Mouse (Mus musculus): ENCODE measurements around the gene Tcf3. TPM values are rescaled to one million over a fixed set of nuclear protein-coding genes. Genes with fewer than 3 reads are reported as not detected.

The Tcf3 gene
- polyA plus RNA-seq, 1 experiment from 2014 or later = 54.0 TPM

DNA sequence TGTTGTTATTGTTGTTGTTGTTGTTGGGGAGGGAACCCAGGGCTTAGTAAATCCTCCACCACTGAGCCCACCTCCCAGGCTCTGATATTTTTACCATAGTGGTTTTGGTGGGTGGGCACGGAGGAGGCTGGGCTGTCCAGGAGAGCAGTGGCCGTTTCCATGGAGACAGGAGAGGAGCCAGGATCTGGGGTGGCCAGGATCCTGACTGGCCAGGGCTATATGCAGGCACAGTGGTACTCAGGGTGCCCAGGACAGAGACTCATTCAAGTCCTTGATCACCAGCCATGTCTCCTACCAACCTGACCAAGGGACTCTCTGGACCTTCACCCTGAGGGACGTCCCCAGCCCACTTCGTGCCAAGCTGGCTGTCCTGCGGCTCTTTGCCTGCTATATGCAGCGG is 69.7 kb downstream of the Tcf3 start:
- Histone ChIP-seq H3K4me3 (ENCODE audit: control insufficient read depth in 1 of 2, insufficient read depth in 1 of 2, low read depth in 1 of 2, low read length in 2 of 2) (no peak overlapping the region), H3K4me2 (ENCODE audit: low read length) (no peak overlapping the region), H3K27ac (replicated peaks in 1 of 2; ENCODE audit: control insufficient read depth in 1 of 2, insufficient read depth in 1 of 2, low read depth in 2 of 2, low read length in 2 of 2) (no peak overlapping the region), H3K9me3 (ENCODE audit: control insufficient read depth, low read length) (no peaks in the 10 kb centered on the region), H3K27me3 (ENCODE audit: control insufficient read depth, insufficient read depth, low read length) (peaks cover 49% of the 10 kb centered on the region), H3K4me1 (ENCODE audit: control insufficient read depth in 2 of 2, insufficient read depth in 2 of 2, low read length in 2 of 2) (no peaks in the 10 kb centered on the region), H3K9ac (ENCODE audit: low read length) (no peak overlapping the region), H3K36me3 (ENCODE audit: control insufficient read depth, insufficient read depth, low read length) (no peaks in the 10 kb centered on the region)
- ATAC-seq (ENCODE audit: insufficient number of reproducible peaks, insufficient read depth, low FRiP score, low read depth) = no peak
- 50% methylated on average over 6 of the region's 6 CpGs for WGBS

Small RNAs within 50 kb of the gene (microRNA-seq; reads per million reads assigned to microRNA genes)
- not detected for gene Gm22721

Other genes starting within 250 kb of the Tcf3 start
- 28.5 and 29.3 TPM in 2 replicates for gene Mum1, start 207.2 kb downstream of the Tcf3 start, polyA plus RNA-seq (2014; fragmentation: Nextera tagmentation; extraction: Ambion mirVana)
- gene Ndufs7, start 184.5 kb downstream of the Tcf3 start, polyA plus RNA-seq (2014; fragmentation: Nextera tagmentation; extraction: Ambion mirVana) = 721 and 734 TPM in 2 replicates
- gene Gamt, start 172.6 kb downstream of the Tcf3 start, polyA plus RNA-seq (2014; fragmentation: Nextera tagmentation; extraction: Ambion mirVana) = 60.3 and 61.5 TPM in 2 replicates
- gene Dazap1, start 172.2 kb downstream of the Tcf3 start, polyA plus RNA-seq (2014; fragmentation: Nextera tagmentation; extraction: Ambion mirVana) = 25.0 and 27.5 TPM in 2 replicates
- gene Rps15, start 141.2 kb downstream of the Tcf3 start, polyA plus RNA-seq (2014; fragmentation: Nextera tagmentation; extraction: Ambion mirVana) = 648 and 723 TPM in 2 replicates
- gene Apc2, start 137.7 kb downstream of the Tcf3 start, polyA plus RNA-seq (2014; fragmentation: Nextera tagmentation; extraction: Ambion mirVana) = 0.78 and 1.4 TPM in 2 replicates
- gene 2310011J03Rik, start 113.1 kb downstream of the Tcf3 start, polyA plus RNA-seq (2014; fragmentation: Nextera tagmentation; extraction: Ambion mirVana) = 28.9 and 30.8 TPM in 2 replicates
- 1.4 TPM in 2 replicates for gene Pcsk4, start 104.1 kb downstream of the Tcf3 start, polyA plus RNA-seq (2014; fragmentation: Nextera tagmentation; extraction: Ambion mirVana)
- 1.4 and 1.6 TPM in 2 replicates for gene Reep6, start 103.7 kb downstream of the Tcf3 start, polyA plus RNA-seq (2014; fragmentation: Nextera tagmentation; extraction: Ambion mirVana)
- 6.8 and 7.8 TPM in 2 replicates for gene Adamtsl5, start 85.2 kb downstream of the Tcf3 start, polyA plus RNA-seq (2014; fragmentation: Nextera tagmentation; extraction: Ambion mirVana)
- gene Plk5, start 77.2 kb downstream of the Tcf3 start, polyA plus RNA-seq (2014; fragmentation: Nextera tagmentation; extraction: Ambion mirVana) = not detected in 2 replicates
- gene Mex3d, start 46.0 kb downstream of the Tcf3 start, polyA plus RNA-seq (2014; fragmentation: Nextera tagmentation; extraction: Ambion mirVana) = 3.9 and 6.3 TPM in 2 replicates
- gene Mbd3, start 34.1 kb downstream of the Tcf3 start, polyA plus RNA-seq (2014; fragmentation: Nextera tagmentation; extraction: Ambion mirVana) = 116 and 125 TPM in 2 replicates
- gene Uqcr11, start 26.8 kb downstream of the Tcf3 start, polyA plus RNA-seq (2014; fragmentation: Nextera tagmentation; extraction: Ambion mirVana) = 2,007 and 2,169 TPM in 2 replicates
- gene Onecut3, start 61.2 kb upstream of the Tcf3 start, polyA plus RNA-seq (2014; fragmentation: Nextera tagmentation; extraction: Ambion mirVana) = not detected in 2 replicates
- gene Atp8b3, start 105.5 kb upstream of the Tcf3 start, polyA plus RNA-seq (2014; fragmentation: Nextera tagmentation; extraction: Ambion mirVana) = 0.08 and 0.09 TPM in 2 replicates
- gene Rexo1, start 127.9 kb upstream of the Tcf3 start, polyA plus RNA-seq (2014; fragmentation: Nextera tagmentation; extraction: Ambion mirVana) = 16.7 and 17.0 TPM in 2 replicates
- gene Klf16, start 143.7 kb upstream of the Tcf3 start, polyA plus RNA-seq (2014; fragmentation: Nextera tagmentation; extraction: Ambion mirVana) = 3.5 and 5.0 TPM in 2 replicates
- 119 and 141 TPM in 2 replicates for gene Abhd17a, start 156.7 kb upstream of the Tcf3 start, polyA plus RNA-seq (2014; fragmentation: Nextera tagmentation; extraction: Ambion mirVana)
- gene Scamp4, start 169.2 kb upstream of the Tcf3 start, polyA plus RNA-seq (2014; fragmentation: Nextera tagmentation; extraction: Ambion mirVana) = 65.9 and 67.1 TPM in 2 replicates
- gene Adat3, start 169.2 kb upstream of the Tcf3 start, polyA plus RNA-seq (2014; fragmentation: Nextera tagmentation; extraction: Ambion mirVana) = 2.6 and 3.6 TPM in 2 replicates
- 0.88 and 1.4 TPM in 2 replicates for gene Gm49322, start 172.4 kb upstream of the Tcf3 start, polyA plus RNA-seq (2014; fragmentation: Nextera tagmentation; extraction: Ambion mirVana)
- gene Csnk1g2, start 189.2 kb upstream of the Tcf3 start, polyA plus RNA-seq (2014; fragmentation: Nextera tagmentation; extraction: Ambion mirVana) = 64.8 and 65.0 TPM in 2 replicates
- 49.4 and 53.8 TPM in 2 replicates for gene Btbd2, start 223.4 kb upstream of the Tcf3 start, polyA plus RNA-seq (2014; fragmentation: Nextera tagmentation; extraction: Ambion mirVana)
- 69.5 and 82.7 TPM in 2 replicates for gene Mknk2, start 244.5 kb upstream of the Tcf3 start, polyA plus RNA-seq (2014; fragmentation: Nextera tagmentation; extraction: Ambion mirVana)